Mouse (Mus musculus) spleen, adult 2 months (tissue): ENCODE measurements around the gene Rhob.

Experiments used
- CTCF ChIP-seq: fragments of 200-500 bp; IDR thresholded peaks from 2 replicates; pipeline ENCODE4 v1.5.1; 2011; ENCODE audit warnings: mild to moderate bottlenecking, inconsistent platforms; ENCODE audit not compliant: insufficient read depth, insufficient read length, insufficient replicate concordance; ENCODE audit errors: extremely low read depth
- POLR2A ChIP-seq: fragments of 200-500 bp; IDR thresholded peaks from 2 replicates; pipeline ENCODE4 v1.6.1; 2011; ENCODE audit warnings: low read depth, low read length, inconsistent platforms

GRCm38 (mm10) chr12:8537291-8537690, 37.5 kb upstream of the Rhob start:
- TF ChIP-seq POLR2A (no peak), CTCF (no peak)
